Mouse (Mus musculus) forebrain, embryonic 16.5 days (tissue): Measurements from ENCODE around the gene Zrsr1. TPM values are rescaled to one million over a fixed set of nuclear protein-coding genes. Genes with fewer than 3 reads are reported as not detected.

Experiments
- ATAC-seq: fragments of 200-750 bp; cut with Nextera tagmentation; 2 replicates; pipeline ENCODE4 v1.8.0; 2017; ENCODE audit warnings: mild to moderate bottlenecking, moderate library complexity
- H3K27ac ChIP-seq: fragments of 300-500 bp; sonication (generic); 2 replicates; pipeline ENCODE4 v1.5.1; 2014; ENCODE audit warnings: low read length, control low read depth
- H3K27me3 ChIP-seq: fragments of 300-500 bp; sonication (generic); replicated peaks from 2 replicates; pipeline ENCODE4 v1.6.1; 2014; ENCODE audit warnings: low read length; ENCODE audit not compliant: control insufficient read depth, insufficient read depth
- H3K36me3 ChIP-seq: fragments of 300-500 bp; sonication (generic); 2 replicates; pipeline ENCODE4 v1.6.1; 2014; ENCODE audit not compliant: control insufficient read depth, insufficient read depth
- H3K4me1 ChIP-seq: fragments of 300-500 bp; sonication (generic); replicated peaks from 2 replicates; pipeline ENCODE4 v1.6.1; 2014; ENCODE audit warnings: low read length; ENCODE audit not compliant: control insufficient read depth, insufficient read depth
- H3K4me2 ChIP-seq: fragments of 300-500 bp; sonication (generic); 2 replicates; pipeline ENCODE4 v1.6.1; 2014; ENCODE audit warnings: mild to moderate bottlenecking, low read length, control low read depth
- H3K4me3 ChIP-seq: fragments of 300-500 bp; sonication (generic); replicated peaks from 2 replicates; pipeline ENCODE4 v1.5.1; 2014; ENCODE audit warnings: mild to moderate bottlenecking, low read length, control low read depth
- H3K9ac ChIP-seq: fragments of 300-500 bp; sonication (generic); replicated peaks from 2 replicates; pipeline ENCODE4 v1.6.1; 2014; ENCODE audit warnings: low read depth, low read length, control low read depth
- H3K9me3 ChIP-seq: fragments of 300-500 bp; sonication (generic); 2 replicates; pipeline ENCODE4 v1.6.1; 2016; ENCODE audit warnings: low read length; ENCODE audit not compliant: control insufficient read depth
- WGBS: fragments of 180-500 bp; shearing (Covaris S2); extraction: QIAGEN DNeasy Blood & Tissue Kit; methylation state at CpG from one replicate; pipeline ENCODE4 v1.1.7; 2014; 5-methylcytosine and 5-hydroxymethylcytosine counted together
- polyA plus RNA-seq: library from polyadenylated mRNA; unstranded; fragments of >200 nt; fragmentation: Nextera tagmentation; extraction: Ambion mirVana; gene quantifications from 2 replicates; pipeline ENCODE4 v1.2.1, GENCODE M21; 2015

Gene Zrsr1
- polyA plus RNA-seq, 1 experiment from 2014 or later: 6.6 TPM

GRCm38 (mm10) chr11:22969486-22969885 is 2.3 kb upstream of the Zrsr1 start:
- H3K4me3 ChIP-seq: no peak overlapping the region
- ATAC-seq: no peak
- 61% methylated on average over 6 of the region's 6 CpGs for WGBS

GRCm38 (mm10) chr11:22970546-22970945 is 1.3 kb upstream of the Zrsr1 start:
- WGBS: 97% methylated on average over 1 of the region's 1 CpGs

More at GRCm38 (mm10) chr11:22969486-22969885, 2.3 kb upstream of the Zrsr1 start:
- 0 out of 2 replicates have a peak, but pooled peaks cover 5% of the 10 kb centered on the region for H3K36me3 ChIP-seq
- H3K9ac ChIP-seq: no peak overlapping the region
- H3K4me1 ChIP-seq: peaks cover 6% of the 10 kb centered on the region
- no peak overlapping the region for H3K4me2 ChIP-seq
- no peak overlapping the region for H3K27ac ChIP-seq
- peaks cover 18% of the 10 kb centered on the region for H3K9me3 ChIP-seq
- H3K27me3 ChIP-seq: no peaks in the 10 kb centered on the region

GRCm38 (mm10) chr11:22972746-22973526 is 1.1 kb downstream of the Zrsr1 start:
- Histone ChIP-seq H3K9ac (peak overlapping the region; percentile 54), H3K4me3 (peak overlapping the region; percentile 63), H3K9me3 (peaks cover 16% of the 10 kb centered on the region), H3K36me3 (0 out of 2 replicates have a peak, but pooled peaks cover 3% of the 10 kb centered on the region), H3K27ac (peak overlapping the region; percentile 65), H3K4me1 (peaks cover 20% of the 10 kb centered on the region), H3K4me2 (peak overlapping the region; percentile 74), H3K27me3 (no peaks in the 10 kb centered on the region)
- ATAC-seq: peak; percentile 61
- WGBS: 55% methylated on average over 42 of the region's 46 CpGs

More at GRCm38 (mm10) chr11:22970546-22970945, 1.3 kb upstream of the Zrsr1 start:
- peaks cover 18% of the 10 kb centered on the region for H3K9me3 ChIP-seq
- H3K27ac ChIP-seq: no peak overlapping the region
- peaks cover 9% of the 10 kb centered on the region for H3K4me1 ChIP-seq
- H3K27me3 ChIP-seq: no peaks in the 10 kb centered on the region
- ATAC-seq: no peak
- no peak overlapping the region for H3K4me3 ChIP-seq
- H3K36me3 ChIP-seq: 0 out of 2 replicates have a peak, but pooled peaks cover 5% of the 10 kb centered on the region
- H3K9ac ChIP-seq: no peak overlapping the region
- no peak overlapping the region for H3K4me2 ChIP-seq

- H3K36me3 ChIP-seq: 0 out of 2 replicates have a peak, but pooled peaks cover 3% of the 10 kb centered on the region
- no peaks in the 10 kb centered on the region for H3K27me3 ChIP-seq
- H3K9me3 ChIP-seq: peaks cover 16% of the 10 kb centered on the region
- peaks cover 20% of the 10 kb centered on the region for H3K4me1 ChIP-seq
- no peak for ATAC-seq
- H3K4me3 ChIP-seq: peak overlapping the region; percentile 63
- H3K27ac ChIP-seq: peak overlapping the region; percentile 43; the same call in 1 of the 2 replicates
- WGBS: 50% methylated on average over 14 of the region's 14 CpGs
- peak overlapping the region; percentile 39 for H3K9ac ChIP-seq
- peak overlapping the region; percentile 65 for H3K4me2 ChIP-seq
Observed at GRCm38 (mm10) chr11:22973599-22973998, 1.8 kb downstream of the Zrsr1 start.

- H3K27me3 ChIP-seq: no peaks in the 10 kb centered on the region
- no peaks in the 10 kb centered on the region for H3K36me3 ChIP-seq
- H3K4me1 ChIP-seq: peaks cover 29% of the 10 kb centered on the region
- H3K27ac ChIP-seq: no peak overlapping the region
- H3K4me2 ChIP-seq: no peak overlapping the region
- H3K9ac ChIP-seq: no peak overlapping the region
- H3K9me3 ChIP-seq: 0 out of 2 replicates have a peak, but pooled peaks cover 3% of the 10 kb centered on the region
- ATAC-seq: no peak
- 94% methylated on average over 3 of the region's 3 CpGs for WGBS
- H3K4me3 ChIP-seq: no peak overlapping the region
Observed at GRCm38 (mm10) chr11:22978215-22978614, 6.4 kb downstream of the Zrsr1 start.

GRCm38 (mm10) chr11:22978711-22979110 is 6.9 kb downstream of the Zrsr1 start:
- H3K4me3 ChIP-seq: no peak overlapping the region
- no peak overlapping the region for H3K27ac ChIP-seq
- peaks cover 29% of the 10 kb centered on the region for H3K4me1 ChIP-seq
- 0 out of 2 replicates have a peak, but pooled peaks cover 2% of the 10 kb centered on the region for H3K9me3 ChIP-seq
- no peaks in the 10 kb centered on the region for H3K36me3 ChIP-seq
- no peak overlapping the region for H3K4me2 ChIP-seq
- no peak for ATAC-seq
- 30% methylated on average over 1 of the region's 1 CpGs for WGBS
- no peak overlapping the region for H3K9ac ChIP-seq
- H3K27me3 ChIP-seq: no peaks in the 10 kb centered on the region

GRCm38 (mm10) chr11:22979221-22979620 is 7.4 kb downstream of the Zrsr1 start:
- Histone ChIP-seq H3K27ac (no peak overlapping the region), H3K4me1 (peaks cover 25% of the 10 kb centered on the region), H3K36me3 (no peaks in the 10 kb centered on the region), H3K4me2 (no peak overlapping the region), H3K9ac (no peak overlapping the region), H3K4me3 (no peak overlapping the region), H3K9me3 (no peaks in the 10 kb centered on the region), H3K27me3 (no peaks in the 10 kb centered on the region)
- ATAC-seq: no peak
- 86% methylated on average over 1 of the region's 1 CpGs for WGBS

GRCm38 (mm10) chr11:22981041-22981440 is 9.2 kb downstream of the Zrsr1 start:
- 45% methylated on average over 4 of the region's 4 CpGs for WGBS
- no peak for ATAC-seq
- peaks cover 18% of the 10 kb centered on the region for H3K4me1 ChIP-seq
- H3K4me3 ChIP-seq: peak overlapping the region; percentile 74
- peak overlapping the region; percentile 78 for H3K9ac ChIP-seq
- H3K36me3 ChIP-seq: no peaks in the 10 kb centered on the region
- H3K27me3 ChIP-seq: no peaks in the 10 kb centered on the region
- H3K9me3 ChIP-seq: no peaks in the 10 kb centered on the region
- H3K4me2 ChIP-seq: peak overlapping the region; percentile 60
- H3K27ac ChIP-seq: no peak overlapping the region

GRCm38 (mm10) chr11:22981543-22981950 is 9.7 kb downstream of the Zrsr1 start:
- Histone ChIP-seq H3K36me3 (no peaks in the 10 kb centered on the region), H3K27me3 (no peaks in the 10 kb centered on the region), H3K4me3 (peak overlapping the region; percentile 74), H3K9ac (peak overlapping the region; percentile 78), H3K27ac (peak overlapping the region; percentile 98), H3K4me2 (peak overlapping the region; percentile 60), H3K4me1 (peaks cover 14% of the 10 kb centered on the region), H3K9me3 (no peaks in the 10 kb centered on the region)
- peak; percentile 22 for ATAC-seq
- WGBS: 3% methylated on average over 12 of the region's 12 CpGs
